Mouse (Mus musculus) forebrain, embryonic 16.5 days (tissue): ENCODE data around the gene Trdmt1. TPM values are rescaled to one million over a fixed set of nuclear protein-coding genes. Genes with fewer than 3 reads are reported as not detected.

Source experiments
- ATAC-seq: fragments of 200-750 bp; cut with Nextera tagmentation; 2 replicates; pipeline ENCODE4 v1.8.0; 2017; ENCODE audit warnings: mild to moderate bottlenecking, moderate library complexity
- H3K27ac ChIP-seq: fragments of 300-500 bp; sonication (generic); 2 replicates; pipeline ENCODE4 v1.5.1; 2014; ENCODE audit warnings: low read length, control low read depth
- H3K27me3 ChIP-seq: fragments of 300-500 bp; sonication (generic); replicated peaks from 2 replicates; pipeline ENCODE4 v1.6.1; 2014; ENCODE audit warnings: low read length; ENCODE audit not compliant: control insufficient read depth, insufficient read depth
- H3K36me3 ChIP-seq: fragments of 300-500 bp; sonication (generic); 2 replicates; pipeline ENCODE4 v1.6.1; 2014; ENCODE audit not compliant: control insufficient read depth, insufficient read depth
- H3K4me1 ChIP-seq: fragments of 300-500 bp; sonication (generic); replicated peaks from 2 replicates; pipeline ENCODE4 v1.6.1; 2014; ENCODE audit warnings: low read length; ENCODE audit not compliant: control insufficient read depth, insufficient read depth
- H3K4me2 ChIP-seq: fragments of 300-500 bp; sonication (generic); 2 replicates; pipeline ENCODE4 v1.6.1; 2014; ENCODE audit warnings: mild to moderate bottlenecking, low read length, control low read depth
- H3K4me3 ChIP-seq: fragments of 300-500 bp; sonication (generic); replicated peaks from 2 replicates; pipeline ENCODE4 v1.5.1; 2014; ENCODE audit warnings: mild to moderate bottlenecking, low read length, control low read depth
- H3K9ac ChIP-seq: fragments of 300-500 bp; sonication (generic); replicated peaks from 2 replicates; pipeline ENCODE4 v1.6.1; 2014; ENCODE audit warnings: low read depth, low read length, control low read depth
- H3K9me3 ChIP-seq: fragments of 300-500 bp; sonication (generic); 2 replicates; pipeline ENCODE4 v1.6.1; 2016; ENCODE audit warnings: low read length; ENCODE audit not compliant: control insufficient read depth
- WGBS: fragments of 180-500 bp; shearing (Covaris S2); extraction: QIAGEN DNeasy Blood & Tissue Kit; methylation state at CpG from one replicate; pipeline ENCODE4 v1.1.7; 2014; 5-methylcytosine and 5-hydroxymethylcytosine counted together
- polyA plus RNA-seq: library from polyadenylated mRNA; unstranded; fragments of >200 nt; fragmentation: Nextera tagmentation; extraction: Ambion mirVana; gene quantifications from 2 replicates; pipeline ENCODE4 v1.2.1, GENCODE M21; 2015

Trdmt1 gene
- polyA plus RNA-seq, 1 experiment from 2014 or later, result 8.3 TPM

- no peak within 1 kb of the TSS for H3K27ac ChIP-seq
- WGBS, result 45% methylated on average over 8 of the region's 8 CpGs
- H3K36me3 ChIP-seq, result no peaks in the 10 kb centered on the region
- no peak within 1 kb of the TSS for H3K4me3 ChIP-seq
- H3K9ac ChIP-seq, result no peak within 1 kb of the TSS
- no peak for ATAC-seq
- no peaks in the 10 kb centered on the region for H3K9me3 ChIP-seq
- H3K4me1 ChIP-seq, result no peaks in the 10 kb centered on the region
- H3K27me3 ChIP-seq, result no peaks in the 10 kb centered on the region
- H3K4me2 ChIP-seq, result no peak within 1 kb of the TSS
Measured at GRCm38 (mm10) chr2:13491734-13492133, 52.7 kb downstream of the Trdmt1 start, which contains the start of gene Cubn. Gene Cubn, minus strand, starts transcription at chr2:13491813.

GRCm38 (mm10) chr2:13490480-13490879 is 54.0 kb downstream of the Trdmt1 start:
- Histone ChIP-seq H3K9ac (no peak overlapping the region), H3K4me2 (no peak overlapping the region), H3K9me3 (no peaks in the 10 kb centered on the region), H3K27me3 (no peaks in the 10 kb centered on the region), H3K27ac (no peak overlapping the region), H3K4me3 (no peak overlapping the region), H3K4me1 (no peaks in the 10 kb centered on the region), H3K36me3 (no peaks in the 10 kb centered on the region)
- no peak for ATAC-seq
- WGBS, result 90% methylated on average over 2 of the region's 2 CpGs

GRCm38 (mm10) chr2:13486470-13486869 is 58.0 kb downstream of the Trdmt1 start:
- Histone ChIP-seq H3K27me3 (no peaks in the 10 kb centered on the region), H3K9ac (no peak overlapping the region), H3K4me3 (no peak overlapping the region), H3K4me2 (no peak overlapping the region), H3K4me1 (no peaks in the 10 kb centered on the region), H3K9me3 (no peaks in the 10 kb centered on the region), H3K36me3 (no peaks in the 10 kb centered on the region), H3K27ac (no peak overlapping the region)
- WGBS, result 64% methylated on average over 8 of the region's 8 CpGs
- ATAC-seq, result no peak

- Histone ChIP-seq H3K27me3 (no peaks in the 10 kb centered on the region), H3K4me1 (no peaks in the 10 kb centered on the region), H3K4me3 (no peak overlapping the region), H3K9me3 (no peaks in the 10 kb centered on the region), H3K9ac (no peak overlapping the region), H3K27ac (no peak overlapping the region), H3K4me2 (no peak overlapping the region), H3K36me3 (no peaks in the 10 kb centered on the region)
- 85% methylated on average over 3 of the region's 3 CpGs for WGBS
- no peak for ATAC-seq
Measured at GRCm38 (mm10) chr2:13484566-13484965, 59.9 kb downstream of the Trdmt1 start.

GRCm38 (mm10) chr2:13480744-13481143 is 63.7 kb downstream of the Trdmt1 start:
- H3K4me1 ChIP-seq, result no peaks in the 10 kb centered on the region
- no peak overlapping the region for H3K9ac ChIP-seq
- H3K27me3 ChIP-seq, result no peaks in the 10 kb centered on the region
- H3K27ac ChIP-seq, result no peak overlapping the region
- H3K36me3 ChIP-seq, result no peaks in the 10 kb centered on the region
- no peak overlapping the region for H3K4me2 ChIP-seq
- 90% methylated on average over 2 of the region's 2 CpGs for WGBS
- no peaks in the 10 kb centered on the region for H3K9me3 ChIP-seq
- H3K4me3 ChIP-seq, result no peak overlapping the region
- no peak for ATAC-seq

- Histone ChIP-seq H3K27ac (no peak overlapping the region), H3K36me3 (no peaks in the 10 kb centered on the region), H3K4me2 (no peak overlapping the region), H3K4me1 (no peaks in the 10 kb centered on the region), H3K27me3 (no peaks in the 10 kb centered on the region), H3K9me3 (no peaks in the 10 kb centered on the region), H3K4me3 (no peak overlapping the region), H3K9ac (no peak overlapping the region)
- WGBS, result 92% methylated on average over 7 of the region's 7 CpGs
- no peak for ATAC-seq
Measured at GRCm38 (mm10) chr2:13479165-13479564, 65.3 kb downstream of the Trdmt1 start.

GRCm38 (mm10) chr2:13470108-13470507 is 74.4 kb downstream of the Trdmt1 start:
- ATAC-seq, result no peak
- Histone ChIP-seq H3K9me3 (no peaks in the 10 kb centered on the region), H3K4me1 (no peaks in the 10 kb centered on the region), H3K4me3 (no peak overlapping the region), H3K4me2 (no peak overlapping the region), H3K27ac (no peak overlapping the region), H3K36me3 (no peaks in the 10 kb centered on the region), H3K9ac (no peak overlapping the region), H3K27me3 (no peaks in the 10 kb centered on the region)
- WGBS, result 98% methylated on average over 3 of the region's 3 CpGs

GRCm38 (mm10) chr2:13469641-13470040 is 74.8 kb downstream of the Trdmt1 start:
- 90% methylated on average over 4 of the region's 4 CpGs for WGBS
- no peaks in the 10 kb centered on the region for H3K27me3 ChIP-seq
- no peaks in the 10 kb centered on the region for H3K9me3 ChIP-seq
- H3K9ac ChIP-seq, result no peak overlapping the region
- H3K4me2 ChIP-seq, result no peak overlapping the region
- no peak overlapping the region for H3K27ac ChIP-seq
- H3K4me3 ChIP-seq, result no peak overlapping the region
- H3K4me1 ChIP-seq, result no peaks in the 10 kb centered on the region
- H3K36me3 ChIP-seq, result no peaks in the 10 kb centered on the region
- no peak for ATAC-seq

- H3K27me3 ChIP-seq, result no peaks in the 10 kb centered on the region
- no peak overlapping the region for H3K4me3 ChIP-seq
- H3K9me3 ChIP-seq, result no peaks in the 10 kb centered on the region
- no peak overlapping the region for H3K27ac ChIP-seq
- no peaks in the 10 kb centered on the region for H3K36me3 ChIP-seq
- H3K4me1 ChIP-seq, result no peaks in the 10 kb centered on the region
- H3K4me2 ChIP-seq, result no peak overlapping the region
- WGBS, result 88% methylated on average over 3 of the region's 3 CpGs
- no peak for ATAC-seq
- no peak overlapping the region for H3K9ac ChIP-seq
Measured at GRCm38 (mm10) chr2:13466685-13467084, 77.8 kb downstream of the Trdmt1 start.
